Mouse (Mus musculus) left cerebral cortex, postnatal 14 days (tissue): ENCODE measurements around the gene Tmtc2. TPM values are rescaled to one million over a fixed set of nuclear protein-coding genes. Genes with fewer than 3 reads are reported as not detected.
"Not testable (repeated sequence)": the region's sequence is repeated elsewhere in the genome, so short reads cannot be mapped to it uniquely, and the experiment has no call there.

Experiments used
- DNase-seq, 2 experiments: peaks; one replicate each; pipeline ENCODE4 v3.0.0; 2021 to 2022; ENCODE audit warnings: low spot score in 2 of 2, mixed read lengths in 1 of 2
- intact Hi-C: fragments of 180-260 bp; cut with DNase I; formaldehyde crosslinking; loops from one replicate; pipeline ENCODE4 v1.15.1; 2025
- total RNA-seq, 2 experiments: library from RNA; stranded (reverse); gene quantifications; 2 replicates each; pipeline ENCODE4 v1.2.3; 2021

Tmtc2 gene
- total RNA-seq, 2 experiments from 2014 or later, result 9.4 to 10.8 TPM

GRCm38 (mm10) chr10:105368242-105368641 lies 206.0 kb downstream of the Tmtc2 start:
- intact Hi-C loops, result no loop called here
- no peak for DNase-seq

- intact Hi-C loops, result no loop called here
- no peak for DNase-seq
These were observed 209.8 kb downstream of the Tmtc2 start for GRCm38 (mm10) chr10:105364480-105364879.

GRCm38 (mm10) chr10:105350301-105350700 lies 223.9 kb downstream of the Tmtc2 start:
- DNase-seq, result no peak
- intact Hi-C loops, result no loop called here

DNA sequence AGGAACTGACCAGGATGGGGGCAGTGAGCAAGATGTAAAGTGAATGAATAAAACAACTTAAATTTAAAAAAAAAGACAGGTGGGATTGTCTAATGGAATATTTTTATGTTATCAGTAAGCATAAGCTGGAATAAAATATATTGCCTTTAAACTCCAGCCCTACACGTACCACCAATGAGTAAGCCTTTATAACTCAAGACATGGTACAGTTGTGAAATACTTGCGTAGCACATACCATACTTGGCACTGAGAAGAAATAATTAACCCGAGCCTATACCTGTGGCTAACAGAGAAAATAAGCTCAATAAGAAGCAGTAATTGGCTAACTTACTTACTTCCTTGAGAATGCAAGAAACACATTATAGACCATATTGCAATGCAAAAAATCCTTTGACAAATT lies 228.3 kb downstream of the Tmtc2 start:
- intact Hi-C loops, result no loop called here
- no peak for DNase-seq

- intact Hi-C loops, result no loop called here
- DNase-seq, result no peak
These were observed 241.4 kb downstream of the Tmtc2 start for GRCm38 (mm10) chr10:105332856-105333255.

- no peak for DNase-seq
- intact Hi-C loops, result no loop called here
These were observed 243.9 kb downstream of the Tmtc2 start for GRCm38 (mm10) chr10:105330327-105330726.

DNA sequence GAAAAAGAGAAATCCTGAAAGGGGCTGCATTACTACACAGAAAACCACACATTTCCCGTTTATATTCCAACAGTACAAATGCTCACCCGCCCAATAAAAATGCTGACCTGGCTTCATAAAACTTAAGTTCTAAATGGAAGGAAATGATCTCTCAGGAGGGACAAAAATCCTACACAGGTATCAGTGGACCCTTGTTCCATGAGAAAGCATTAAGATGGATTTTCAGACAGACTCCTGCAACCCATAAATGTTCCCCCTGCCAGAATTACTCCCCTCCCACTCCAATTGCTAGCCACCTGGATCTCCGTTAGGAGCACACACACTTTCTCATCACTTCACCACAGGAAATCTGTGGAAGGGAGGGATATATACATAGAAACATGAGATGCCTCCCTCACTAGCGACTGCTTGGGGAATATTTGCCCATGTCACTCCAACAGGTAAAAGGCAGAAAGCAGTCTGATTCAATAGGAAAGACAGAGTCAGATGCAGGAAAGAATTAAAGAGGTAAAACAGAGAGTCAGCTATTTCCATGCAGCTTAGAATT lies 250.5 kb downstream of the Tmtc2 start:
- DNase-seq, result no peak
- intact Hi-C loops, result no loop called here

GRCm38 (mm10) chr10:105319299-105320057 lies 254.8 kb downstream of the Tmtc2 start:
- intact Hi-C loops, result no loop called here
- no peak for DNase-seq

GRCm38 (mm10) chr10:105318869-105319268 lies 255.4 kb downstream of the Tmtc2 start:
- DNase-seq, result no peak
- intact Hi-C loops, result no loop called here

DNA sequence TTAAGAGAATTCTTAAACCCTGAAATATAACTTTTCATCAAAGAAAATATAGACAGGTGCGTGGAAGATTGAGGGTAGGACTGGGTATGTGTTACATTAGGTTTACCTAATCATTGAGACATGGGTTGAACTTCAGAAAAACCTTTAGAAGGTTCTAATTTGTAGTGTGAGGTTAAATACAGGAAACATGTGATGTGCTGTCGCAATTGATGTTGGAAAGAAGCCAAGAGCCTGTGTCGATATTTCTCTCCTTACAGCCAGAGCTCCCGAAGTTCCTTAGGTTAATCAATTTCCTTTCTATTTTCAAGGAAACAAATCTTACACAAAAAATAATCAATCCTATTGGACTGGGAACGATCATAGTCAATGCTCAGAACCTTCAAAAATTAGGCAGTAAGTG lies 261.3 kb downstream of the Tmtc2 start:
- intact Hi-C loops, result no loop called here
- DNase-seq, result no peak

DNA sequence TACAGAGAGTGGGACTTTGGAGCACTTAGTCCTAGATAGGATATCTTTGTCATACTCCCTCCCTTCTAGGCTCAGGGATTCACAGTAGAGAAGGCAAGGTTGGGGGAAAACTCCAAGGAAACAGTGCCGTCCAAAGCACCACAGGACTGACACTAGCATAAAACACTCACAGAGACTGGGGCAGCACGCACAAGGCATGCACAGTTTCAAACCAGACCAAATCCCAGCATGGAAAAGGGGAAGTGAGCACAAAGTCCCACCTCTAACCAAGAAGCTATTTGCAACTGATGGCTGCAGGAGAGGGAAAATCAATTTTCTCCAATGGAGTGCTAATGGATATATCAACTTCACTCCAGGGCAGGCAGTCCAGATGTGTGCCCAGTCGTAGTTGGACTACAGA lies 276.7 kb downstream of the Tmtc2 start:
- intact Hi-C loops, result no loop called here
- DNase-seq, result no peak

DNA sequence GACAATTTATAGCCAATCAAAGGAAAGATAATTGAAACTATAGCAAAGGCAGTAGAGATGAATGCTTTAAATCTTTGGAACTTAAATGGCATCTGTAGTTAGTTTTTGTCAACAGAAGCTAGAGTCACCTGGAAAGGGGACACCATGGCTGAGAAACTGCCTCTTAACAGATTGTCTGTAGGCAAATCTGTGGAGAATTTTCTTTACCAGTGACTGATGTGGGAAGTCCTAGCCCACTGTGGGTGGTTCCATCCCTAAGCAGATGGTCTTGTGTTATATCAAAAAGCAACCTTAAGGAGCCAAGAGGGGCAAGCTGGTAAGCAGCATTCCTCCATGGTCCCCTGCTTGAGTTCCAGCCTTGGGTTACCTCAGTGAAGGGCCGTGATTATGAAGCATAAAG lies 281.3 kb downstream of the Tmtc2 start:
- DNase-seq, result no peak
- intact Hi-C loops, result no loop called here

DNA sequence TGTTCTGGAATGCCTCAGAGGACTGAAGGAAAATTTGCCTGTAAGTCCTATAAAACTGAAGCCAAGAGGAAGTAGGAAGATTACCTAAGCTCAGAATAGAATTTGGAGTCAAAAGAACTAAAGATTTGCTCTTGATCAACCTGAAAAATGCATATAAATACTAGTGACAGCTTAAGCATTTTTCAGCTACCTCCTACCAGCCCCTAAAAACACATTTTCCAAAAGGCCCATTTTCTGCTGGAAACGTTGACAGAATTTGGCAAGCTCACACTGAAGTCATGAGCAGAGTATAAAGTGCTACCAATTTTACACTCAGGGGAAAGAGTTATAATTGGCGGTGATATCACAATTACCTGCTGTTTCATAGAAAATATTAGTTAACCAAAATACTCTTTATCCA lies 285.8 kb downstream of the Tmtc2 start:
- intact Hi-C loops, result loop anchor here (10.0 kb wide), 1 partner anchor 286 kb away; the partner anchor contains the start of gene Tmtc2

DNA sequence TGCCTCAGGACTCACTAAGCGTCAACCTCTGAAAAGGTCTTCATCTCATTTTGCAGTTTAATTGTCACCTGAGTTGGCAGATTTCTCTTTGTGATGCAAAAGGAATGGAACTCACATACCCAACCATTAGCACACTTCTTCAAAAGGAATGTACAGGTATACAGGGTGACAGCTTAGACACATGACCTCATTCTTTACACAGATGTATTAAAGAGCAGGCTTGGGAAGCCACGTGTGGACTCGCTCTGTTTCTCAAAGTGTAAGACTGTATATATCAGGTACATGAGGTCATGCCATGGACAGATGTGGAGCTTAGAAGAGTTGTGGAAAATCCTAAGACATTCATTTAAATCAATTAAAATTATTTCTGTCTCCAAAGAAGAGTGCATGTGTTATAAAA lies 286.7 kb downstream of the Tmtc2 start:
- DNase-seq, result no peak
- intact Hi-C loops, result loop anchor here (10.0 kb wide), 1 partner anchor 287 kb away; the partner anchor contains the start of gene Tmtc2

More for the DNA sequence above, 285.8 kb downstream of the Tmtc2 start:
- DNase-seq, result peak in 1 of 2 experiments; percentile 11

DNA sequence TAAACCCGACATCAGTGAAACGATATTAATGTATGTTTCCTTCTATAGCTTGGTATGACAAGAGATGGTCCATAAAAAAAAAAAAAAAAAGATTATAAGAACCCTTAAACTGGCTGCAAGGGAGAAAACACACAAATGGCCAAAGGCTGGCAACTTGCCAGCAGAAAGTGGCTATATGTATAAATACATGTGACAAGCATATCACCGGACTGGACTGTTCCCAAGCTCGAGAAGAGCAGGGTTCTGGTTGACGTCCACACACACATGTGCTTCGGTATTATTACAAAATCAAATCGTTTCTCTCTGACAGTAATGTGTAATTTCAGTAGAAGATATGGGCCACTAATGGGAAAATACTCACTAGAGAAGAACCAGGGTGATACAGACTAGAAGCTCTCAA lies 287.2 kb downstream of the Tmtc2 start:
- no peak for DNase-seq
- intact Hi-C loops, result loop anchor here (10.0 kb wide), 1 partner anchor 288 kb away; the partner anchor contains the start of gene Tmtc2

DNA sequence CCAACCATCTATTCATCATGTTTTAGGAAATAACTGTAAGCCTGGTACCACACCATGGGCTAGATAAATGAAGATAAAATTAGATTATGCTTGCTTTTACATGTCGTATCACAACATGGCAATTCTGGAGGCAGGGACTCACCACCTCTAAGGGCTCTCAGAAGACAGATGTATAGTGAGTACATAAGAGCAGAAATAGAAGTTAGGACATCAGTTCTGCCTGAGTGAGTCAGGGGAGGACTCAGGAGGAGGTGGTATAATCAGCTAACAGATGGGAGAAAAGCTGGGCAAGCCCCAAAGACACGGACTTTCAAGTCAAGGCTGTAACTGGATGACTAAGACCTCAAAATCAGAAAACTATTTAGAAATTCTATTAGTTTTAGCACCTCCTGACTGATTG lies 288.0 kb downstream of the Tmtc2 start:
- intact Hi-C loops, result loop anchor here (10.0 kb wide), 1 partner anchor 289 kb away; the partner anchor contains the start of gene Tmtc2

GRCm38 (mm10) chr10:105284171-105284570 lies 290.1 kb downstream of the Tmtc2 start:
- intact Hi-C loops, result loop anchor here (10.0 kb wide), 1 partner anchor 291 kb away; the partner anchor contains the start of gene Tmtc2
- DNase-seq, result peak in 1 of 2 experiments; percentile 7

More for the DNA sequence above, 288.0 kb downstream of the Tmtc2 start:
- peak; percentile 19 to 47 for DNase-seq

GRCm38 (mm10) chr10:105280933-105281332 lies 293.3 kb downstream of the Tmtc2 start:
- DNase-seq, result no peak
- intact Hi-C loops, result loop anchor here (10.0 kb wide), 1 partner anchor 294 kb away; the partner anchor contains the start of gene Tmtc2

GRCm38 (mm10) chr10:105260053-105260452 lies 314.2 kb downstream of the Tmtc2 start:
- intact Hi-C loops, result no loop called here
- DNase-seq, result no peak

GRCm38 (mm10) chr10:105238291-105238690 lies 336.0 kb downstream of the Tmtc2 start:
- peak in 1 of 2 experiments; percentile 31 for DNase-seq
- intact Hi-C loops, result not testable (repeated sequence)

DNA sequence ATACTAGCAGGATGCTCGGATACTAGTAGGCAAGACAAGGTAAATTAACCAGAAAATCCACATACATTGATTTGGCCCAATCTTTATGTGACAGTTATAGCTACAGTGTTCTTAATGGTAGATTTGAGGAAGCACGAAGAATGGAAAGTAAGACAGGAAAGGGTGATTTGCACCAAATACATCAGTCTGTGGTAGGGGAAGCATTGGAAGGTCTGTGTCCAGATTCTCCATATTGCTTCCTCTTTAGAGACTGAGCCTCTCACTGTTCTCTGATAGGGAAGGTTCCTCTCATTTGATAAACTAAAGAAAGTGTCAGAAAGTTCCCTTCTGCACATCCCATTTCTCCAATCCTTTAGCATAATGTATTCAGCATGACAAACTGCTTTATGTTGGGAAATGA lies 341.4 kb downstream of the Tmtc2 start:
- intact Hi-C loops, result no loop called here
- no peak for DNase-seq
